Mouse (Mus musculus): ENCODE measurements around the gene Rpl32.
"Not testable (repeated sequence)": the region's sequence is repeated elsewhere in the genome, so short reads cannot be mapped to it uniquely, and the experiment has no call there.

The Rpl32 gene

GRCm38 (mm10) chr6:115808488-115809231 lies at the start of gene Rpl32:
Rpl32 (minus strand) TSS chr6:115808747.
- peak; percentile 86 for DNase-seq

GRCm38 (mm10) chr6:115856361-115856745 lies 47.8 kb upstream of the Rpl32 start:
- DNase-seq, result no peak

DNA sequence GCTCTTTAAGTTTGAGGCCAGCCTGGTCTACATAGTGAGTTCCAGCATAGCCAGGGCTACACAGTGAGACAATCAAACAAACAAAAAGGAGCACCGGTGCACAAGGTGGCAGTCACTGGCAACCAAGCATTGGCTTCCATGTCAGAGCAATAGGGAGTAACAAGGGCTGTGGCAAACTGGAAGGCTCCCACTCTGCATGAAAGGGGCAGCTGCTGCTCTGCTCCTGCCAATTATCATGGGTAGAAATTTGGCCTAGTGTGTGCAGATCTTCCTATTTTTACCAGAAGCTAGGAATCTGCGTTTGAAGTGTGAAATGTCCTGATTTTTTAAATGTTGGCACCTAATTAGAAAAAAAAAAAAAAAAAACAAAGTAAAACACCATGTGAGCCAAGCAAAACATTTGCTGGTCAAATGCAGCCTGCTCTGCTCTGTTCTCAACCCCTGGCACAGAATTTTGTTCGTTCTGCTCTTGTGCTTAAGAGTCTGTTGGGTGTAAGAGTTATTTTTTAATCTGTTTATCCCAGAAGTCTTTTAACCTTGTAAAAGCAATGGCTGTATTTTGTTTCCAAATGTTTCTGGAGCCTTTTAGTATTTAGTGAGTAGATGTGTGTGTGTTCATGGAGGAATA lies 47.3 kb upstream of the Rpl32 start:
- DNase-seq, result no peak

DNA sequence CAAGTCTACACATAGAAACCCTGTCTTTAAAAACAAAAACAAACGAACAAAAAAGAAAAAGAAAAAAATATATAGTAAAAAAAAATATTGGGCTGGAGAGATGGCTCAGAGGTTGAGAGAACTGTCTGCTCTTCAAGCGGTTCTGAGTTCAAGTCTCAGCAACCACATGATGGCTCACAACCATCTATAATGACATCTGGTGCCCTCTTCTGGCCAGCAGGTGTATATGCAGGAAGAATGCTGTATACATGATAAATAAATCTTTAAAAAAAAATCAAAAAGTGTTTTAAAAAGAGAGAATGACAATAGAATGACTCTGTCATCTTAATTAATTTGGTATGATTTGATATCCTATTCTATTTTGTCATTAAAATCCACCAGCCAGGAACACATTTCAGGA lies 45.9 kb upstream of the Rpl32 start:
- no peak for DNase-seq

GRCm38 (mm10) chr6:115853985-115854384 lies 45.4 kb upstream of the Rpl32 start:
- no peak for DNase-seq

GRCm38 (mm10) chr6:115853091-115853813 lies 44.7 kb upstream of the Rpl32 start, which contains the start of the genes Mbd4 and Ift122:
Mbd4 (minus strand) TSS chr6:115853371.
Ift122 (plus strand) TSS chr6:115853470.
- DNase-seq, result peak; percentile 99

- DNase-seq, result no peak
Measured at GRCm38 (mm10) chr6:115852446-115853090, 44.0 kb upstream of the Rpl32 start.

- no peak for DNase-seq
Measured at GRCm38 (mm10) chr6:115848598-115849304, 40.2 kb upstream of the Rpl32 start.

GRCm38 (mm10) chr6:115846640-115847411 lies 38.3 kb upstream of the Rpl32 start:
- peak; percentile 53 for DNase-seq

DNA sequence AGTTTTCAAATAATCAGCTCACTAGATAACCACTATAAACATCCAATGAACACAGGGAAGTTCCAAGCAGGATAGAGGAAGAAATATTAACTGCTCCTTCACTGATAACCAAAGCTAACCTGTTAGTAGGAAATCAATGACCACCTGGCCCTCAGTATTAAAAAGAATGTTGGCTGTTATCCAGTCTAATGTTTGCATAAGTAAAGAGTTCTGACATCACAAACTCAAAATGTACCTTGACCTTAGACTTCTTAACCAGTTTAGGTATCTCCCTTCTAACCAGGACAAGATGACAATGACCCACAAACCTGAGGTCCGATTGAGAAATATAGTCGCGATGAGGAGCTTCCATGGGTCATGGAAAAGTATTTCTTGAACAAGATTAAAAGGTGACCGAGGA lies 36.5 kb upstream of the Rpl32 start:
- no peak for DNase-seq

- DNase-seq, result no peak
Measured at GRCm38 (mm10) chr6:115838745-115839144, 30.2 kb upstream of the Rpl32 start.

GRCm38 (mm10) chr6:115838161-115838597 lies 29.6 kb upstream of the Rpl32 start, which contains the start of gene Efcab12:
Efcab12 (minus strand) TSS chr6:115838412.
- DNase-seq, result peak; percentile 85

DNA sequence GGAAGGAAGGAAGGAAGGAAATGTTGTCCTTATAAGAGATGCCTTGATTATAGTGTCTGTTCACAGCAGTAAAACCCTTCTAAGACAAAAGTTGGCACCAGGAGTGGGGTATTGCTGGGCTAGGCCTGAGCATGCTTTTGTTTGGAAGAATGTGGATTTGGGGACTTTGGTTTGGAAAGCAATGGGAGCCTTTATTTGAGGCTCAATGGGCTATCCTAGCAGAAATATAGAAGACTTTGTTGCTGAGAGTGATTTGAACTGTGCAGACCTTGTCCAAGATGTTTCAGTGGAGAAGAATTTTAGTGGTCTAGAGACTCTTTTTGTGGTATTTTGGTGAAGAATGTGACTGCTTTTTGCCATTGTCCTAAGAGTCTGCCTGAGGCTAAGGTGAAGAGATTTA lies 25.3 kb upstream of the Rpl32 start:
- DNase-seq, result no peak

GRCm38 (mm10) chr6:115832152-115832850 lies 23.8 kb upstream of the Rpl32 start:
- no peak for DNase-seq

GRCm38 (mm10) chr6:115830779-115831601 lies 22.4 kb upstream of the Rpl32 start:
- DNase-seq, result no peak

DNA sequence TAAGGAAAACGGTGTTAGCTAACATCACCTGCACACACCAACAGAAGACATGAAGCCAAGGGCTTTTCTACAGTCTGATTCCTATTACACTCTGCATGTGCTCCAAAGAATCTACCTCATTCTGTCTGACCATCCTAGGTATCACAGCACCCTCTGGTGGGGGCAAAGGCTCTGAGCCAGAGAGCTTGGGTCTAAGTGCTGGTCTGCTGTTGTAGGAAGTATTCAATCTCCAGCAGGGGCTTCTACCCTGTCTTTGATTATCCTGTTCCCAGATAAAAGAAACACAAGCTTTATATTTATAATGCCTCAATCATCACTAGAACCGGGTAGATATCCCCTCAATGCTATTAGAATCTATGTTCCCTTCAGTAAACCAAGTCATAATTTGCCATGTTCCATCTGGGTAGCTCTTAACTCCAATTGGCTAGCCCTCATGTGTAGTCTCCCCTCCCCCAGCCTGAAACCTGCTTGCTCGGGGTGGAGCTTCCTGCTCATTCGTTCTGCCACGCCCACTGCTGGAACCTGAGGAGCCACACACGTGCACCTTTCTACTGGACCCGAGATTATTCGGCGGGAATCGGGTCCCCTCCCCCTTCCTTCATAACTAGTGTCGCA lies 15.4 kb upstream of the Rpl32 start:
- not testable (repeated sequence) for DNase-seq

- DNase-seq, result no peak
Measured at GRCm38 (mm10) chr6:115821216-115821993, 12.9 kb upstream of the Rpl32 start.

- no peak for DNase-seq
Measured at GRCm38 (mm10) chr6:115818129-115818528, 9.6 kb upstream of the Rpl32 start.

- DNase-seq, result no peak
Measured at GRCm38 (mm10) chr6:115815041-115815440, 6.5 kb upstream of the Rpl32 start.
